ENCODE assay signal across 10 mouse cellular contexts in the genomic region with DNA sequence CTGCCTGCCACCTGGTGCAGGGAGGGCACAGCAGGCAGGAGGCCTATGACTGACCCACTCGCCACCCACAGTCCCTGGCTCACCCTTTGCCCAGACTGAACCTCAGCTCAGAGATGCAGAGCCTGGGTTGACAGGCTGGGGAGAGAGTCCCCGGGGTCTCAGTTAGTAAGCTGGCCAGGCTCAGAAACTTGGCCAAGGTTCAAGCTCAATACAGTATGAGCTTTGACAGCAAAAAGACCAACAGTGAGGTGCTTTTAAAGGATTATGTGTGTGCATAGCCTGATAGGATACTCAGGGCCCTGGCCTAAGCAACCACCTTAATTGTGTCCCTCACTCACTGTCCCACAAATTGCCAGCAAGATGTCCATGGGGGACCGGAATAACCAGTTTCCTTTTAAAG. TPM values are rescaled to one million over a fixed set of nuclear protein-coding genes. Genes with fewer than 3 reads are reported as not detected.
A peak's percentile ranks its signal among the peaks of the same experiment; 100 is the strongest.
DNase-seq lines count a peak whose midpoint lies in the region; ATAC-seq and TF ChIP-seq lines count a peak whose summit lies in the region.
"Had no signal": no experiment of that assay in that cellular context is flagged by ENCODE, and none has a peak within 500 bp of the region (broad histone marks: within the 10 kb centered on the region; RNA-seq: fewer than 3 reads in every experiment).

No protein-coding gene starts in this region.

- peaks cover 68% of the 10 kb centered on the region for H3K4me1 ChIP-seq in kidney, embryonic 16.5 days (ENCODE audit: insufficient read depth, low read length)
- peaks cover 92% of the 10 kb centered on the region for H3K4me1 ChIP-seq in liver, embryonic 12.5 days

- peak overlapping the region; percentile 57 for H3K27ac ChIP-seq in kidney, embryonic 16.5 days (ENCODE audit: low read length)
- peak overlapping the region; percentile 94 for H3K27ac ChIP-seq in liver, embryonic 12.5 days

- peak overlapping the region; percentile 30; the same call in 1 of the 2 replicates for H3K9ac ChIP-seq in kidney, embryonic 16.5 days (replicated peaks; ENCODE audit: low read length)
- H3K9ac ChIP-seq in liver, embryonic 12.5 days: peak overlapping the region; percentile 52

- TF ChIP-seq POLR2A in brain, embryonic 14.5 days (IDR thresholded peaks at IDR 0.05; ENCODE audit: borderline replicate concordance, extremely low read depth, insufficient read depth, insufficient read length, poor library complexity, severe bottlenecking): no peak

- no peaks in the 10 kb centered on the region for H3K9me3 ChIP-seq in kidney, embryonic 16.5 days (ENCODE audit: low read length)
- no peaks in the 10 kb centered on the region for H3K9me3 ChIP-seq in liver, embryonic 12.5 days (replicated peaks)

- H3K4me3 ChIP-seq in kidney, embryonic 16.5 days (ENCODE audit: low read length): no peak overlapping the region
- no peak overlapping the region for H3K4me3 ChIP-seq in liver, embryonic 12.5 days

- WGBS in kidney, embryonic 16.5 days: 54% methylated on average over 3 of the region's 3 CpGs
- WGBS in liver, embryonic 12.5 days (ENCODE audit: insufficient replicate concordance): 79% methylated on average over 3 of the region's 3 CpGs

- DNase-seq in cerebellum, adult 9-11 months: peak; percentile 25
- DNase-seq in cerebellum, postnatal 4 days (ENCODE audit: low spot score in 2 of 2): no peak
- DNase-seq in kidney, adult 18-20 months: no peak
- DNase-seq in brain, embryonic 14.5 days (ENCODE audit: low read depth): peak; percentile 61
- no peak for DNase-seq in left cerebral cortex, adult 18-20 months (ENCODE audit: low spot score in 2 of 2)
- DNase-seq in layer of hippocampus, adult 8-10 months (ENCODE audit: low spot score in 2 of 2): no peak
- DNase-seq: cerebellum, adult 9-10 months; right cerebral cortex, postnatal 25 days had no signal

- no peak for TF ChIP-seq CTCF in brain, embryonic 14.5 days (IDR thresholded peaks at IDR 0.05; ENCODE audit: borderline replicate concordance, extremely low read depth, insufficient read depth, insufficient read length)

- no peaks in the 10 kb centered on the region for H3K36me3 ChIP-seq in kidney, embryonic 16.5 days (ENCODE audit: insufficient read depth, low read length)
- peaks cover 21% of the 10 kb centered on the region for H3K36me3 ChIP-seq in liver, embryonic 12.5 days

- H3K4me2 ChIP-seq in kidney, embryonic 16.5 days (replicated peaks; ENCODE audit: low read depth, low read length): no peak overlapping the region
- peak overlapping the region; percentile 45 for H3K4me2 ChIP-seq in liver, embryonic 12.5 days

- no peak for ATAC-seq in kidney, embryonic 16.5 days (ENCODE audit: low FRiP score, low TSS enrichment)
- ATAC-seq in liver, embryonic 12.5 days: no peak

- no peaks in the 10 kb centered on the region for H3K27me3 ChIP-seq in kidney, embryonic 16.5 days (ENCODE audit: insufficient read depth, low read length)
- H3K27me3 ChIP-seq in liver, embryonic 12.5 days (replicated peaks): no peaks in the 10 kb centered on the region

RNA-seq across cellular contexts. Expression of gene Pnma1, which starts 31.8 kb away (rescaled TPM):
- 1.1 and 1.2 TPM in 2 replicates for polyA plus RNA-seq in kidney, embryonic 16.5 days (2015; fragmentation: Nextera tagmentation; extraction: Ambion mirVana)
- polyA plus RNA-seq in brain, embryonic 14.5 days (2012; rRNA removed): 3.2 TPM in 2 replicates
- polyA plus RNA-seq in liver, embryonic 12.5 days (2016; fragmentation: Nextera tagmentation; extraction: Ambion mirVana): 0.08 and 0.20 TPM in 2 replicates
- total RNA-seq in left cerebral cortex, adult 18-20 months (2021): 1 to 10 TPM; 4.2 to 6.9 TPM
- 1 to 10 TPM; 3.1 to 3.9 (median 3.6) TPM for total RNA-seq in layer of hippocampus, adult 8-10 months (2022)

RNA-seq across cellular contexts. Expression of gene Elmsan1, which starts 38.6 kb away (rescaled TPM):
- polyA plus RNA-seq in kidney, embryonic 16.5 days (2015; fragmentation: Nextera tagmentation; extraction: Ambion mirVana): 8.6 and 9.3 TPM in 2 replicates
- 6.8 and 7.9 TPM in 2 replicates for polyA plus RNA-seq in brain, embryonic 14.5 days (2012; rRNA removed)
- polyA plus RNA-seq in liver, embryonic 12.5 days (2016; fragmentation: Nextera tagmentation; extraction: Ambion mirVana): 6.9 and 8.0 TPM in 2 replicates
- 10 to 100 TPM; 18.2 to 19.8 TPM for total RNA-seq in left cerebral cortex, adult 18-20 months (2021)
- total RNA-seq in layer of hippocampus, adult 8-10 months (2022): 10 to 100 TPM; 21.6 to 28.5 (median 26.0) TPM

Comparison
In these comparisons a context has a peak if more than half of its experiments do, and no peak if none do; other contexts are left out.
1. DNase-seq: peak in cerebellum, adult 9-11 months (single experiment) and brain, embryonic 14.5 days (single experiment); none in cerebellum, postnatal 4 days (0 of 2), kidney, adult 18-20 months (single experiment), left cerebral cortex, adult 18-20 months (0 of 2) and layer of hippocampus, adult 8-10 months (0 of 2).